Mouse (Mus musculus) lung, postnatal 0 days (tissue): ENCODE measurements around the gene Esrrg.

Experiments
- CTCF ChIP-seq: IDR thresholded peaks from 2 replicates; pipeline ENCODE4 v1.5.1; 2016; ENCODE audit warnings: antibody characterized with exemption, mild to moderate bottlenecking
- EP300 ChIP-seq: IDR thresholded peaks from 2 replicates; pipeline ENCODE4 v1.6.1; 2016; ENCODE audit warnings: antibody characterized with exemption, mild to moderate bottlenecking, control low read depth

DNA sequence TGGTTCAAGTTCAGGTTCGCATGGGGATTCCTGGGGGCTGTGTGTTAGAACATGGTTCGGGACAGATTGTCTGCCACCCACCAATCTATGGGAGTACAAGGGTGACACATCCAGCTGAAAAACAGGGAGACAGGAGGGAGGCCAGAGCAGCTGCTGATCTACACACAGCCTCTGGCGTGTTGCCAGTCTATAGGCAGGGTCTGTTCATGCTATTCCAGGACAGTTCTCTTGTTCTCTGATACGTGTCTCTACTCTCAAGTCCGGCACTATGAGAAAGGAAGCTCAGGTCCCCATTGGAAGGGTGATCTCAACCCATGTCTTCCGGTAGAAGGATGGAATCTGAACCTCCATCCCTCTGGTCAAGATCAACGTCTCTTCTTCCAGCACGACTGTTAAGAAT lies 21.8 kb downstream of the Esrrg start:
- TF ChIP-seq CTCF = no peak
- no peak for TF ChIP-seq EP300
